Mouse (Mus musculus): ENCODE results near the gene Zbtb38. TPM values are rescaled to one million over a fixed set of nuclear protein-coding genes. Genes with fewer than 3 reads are reported as not detected.

Zbtb38 gene
- polyA plus RNA-seq, 1 experiment from 2014 or later: 24.7 TPM

DNA sequence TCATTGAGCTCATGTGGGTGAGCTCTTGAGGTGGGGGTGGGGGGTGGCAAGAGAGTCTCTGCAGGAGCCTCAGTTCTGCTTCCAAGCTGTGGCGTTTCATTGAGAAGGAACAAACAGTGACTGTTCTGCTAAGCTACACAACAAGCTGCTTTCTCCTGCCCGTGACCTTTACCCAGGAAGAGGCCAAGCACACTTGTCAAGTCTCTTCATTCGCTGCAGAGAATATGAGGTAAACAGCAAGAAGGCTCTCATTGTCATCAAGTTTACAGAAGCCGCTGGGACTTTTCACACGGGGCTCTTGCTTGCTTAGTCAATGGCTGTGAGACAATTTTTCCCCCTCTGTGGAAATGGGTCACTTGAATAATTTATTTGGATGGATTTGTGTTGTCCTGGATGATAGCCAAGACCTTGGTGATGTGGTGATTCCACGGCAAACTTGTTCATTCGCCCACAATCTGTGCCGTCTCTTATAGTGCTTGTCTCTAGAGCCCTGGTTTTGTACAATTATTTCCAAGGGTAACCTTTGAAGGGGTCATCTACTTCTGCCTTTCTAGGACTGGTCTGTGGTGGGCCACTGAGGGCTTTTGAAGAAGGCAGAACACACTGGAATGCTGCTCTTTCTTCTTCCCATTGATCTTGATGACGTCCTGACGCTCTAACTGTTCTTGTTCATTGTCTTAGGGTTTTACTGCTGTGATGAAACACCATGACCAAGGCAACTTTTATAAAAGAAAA is 92.0 kb downstream of the Zbtb38 start:
- Histone ChIP-seq H3K4me2 (no peak overlapping the region), H3K4me1 (ENCODE audit: control insufficient read depth, insufficient read depth, low read length) (no peaks in the 10 kb centered on the region), H3K9me3 (replicated peaks; ENCODE audit: control insufficient read depth, low read length) (no peaks in the 10 kb centered on the region), H3K27me3 (ENCODE audit: control insufficient read depth, insufficient read depth, low read length) (no peaks in the 10 kb centered on the region), H3K4me3 (ENCODE audit: low read depth, low read length) (no peak overlapping the region), H3K36me3 (ENCODE audit: control insufficient read depth, insufficient read depth, low read length) (no peaks in the 10 kb centered on the region), H3K27ac (ENCODE audit: low read depth, low read length) (no peak overlapping the region), H3K9ac (ENCODE audit: low read depth, low read length) (no peak overlapping the region)
- WGBS (ENCODE audit: insufficient replicate concordance): 78% methylated on average over 10 of the region's 10 CpGs
- ATAC-seq (replicated peaks; ENCODE audit: insufficient number of reproducible peaks, low FRiP score, low TSS enrichment): no peak

DNA sequence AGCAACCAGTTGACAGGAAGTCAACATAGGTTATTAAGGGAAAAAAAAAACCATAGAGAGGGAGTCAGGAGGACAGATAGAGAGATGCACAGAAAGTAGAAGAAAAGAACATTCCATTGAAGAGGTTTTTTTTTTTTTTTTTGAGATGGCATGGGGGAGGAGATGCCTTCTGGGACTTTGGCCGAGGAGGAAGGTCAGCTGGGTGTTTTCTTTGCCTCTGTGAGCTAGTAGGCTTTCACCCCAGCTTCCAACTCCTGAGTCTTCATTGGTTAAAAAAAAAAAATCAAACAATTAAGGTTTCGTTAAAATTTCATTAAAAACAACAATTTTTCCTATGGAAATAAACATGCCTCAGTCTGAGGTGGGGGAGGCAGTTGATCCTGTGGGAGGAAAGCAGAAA is 92.8 kb downstream of the Zbtb38 start:
- ATAC-seq (replicated peaks; ENCODE audit: insufficient number of reproducible peaks, low FRiP score, low TSS enrichment): no peak
- H3K27me3 ChIP-seq (ENCODE audit: control insufficient read depth, insufficient read depth, low read length): no peaks in the 10 kb centered on the region
- WGBS (ENCODE audit: insufficient replicate concordance): 71% methylated on average over 2 of the region's 2 CpGs
- H3K27ac ChIP-seq (ENCODE audit: low read depth, low read length): no peak overlapping the region
- no peak overlapping the region for H3K4me3 ChIP-seq (ENCODE audit: low read depth, low read length)
- H3K9ac ChIP-seq (ENCODE audit: low read depth, low read length): no peak overlapping the region
- no peaks in the 10 kb centered on the region for H3K4me1 ChIP-seq (ENCODE audit: control insufficient read depth, insufficient read depth, low read length)
- H3K9me3 ChIP-seq (replicated peaks; ENCODE audit: control insufficient read depth, low read length): no peaks in the 10 kb centered on the region
- no peaks in the 10 kb centered on the region for H3K36me3 ChIP-seq (ENCODE audit: control insufficient read depth, insufficient read depth, low read length)
- H3K4me2 ChIP-seq: no peak overlapping the region

DNA sequence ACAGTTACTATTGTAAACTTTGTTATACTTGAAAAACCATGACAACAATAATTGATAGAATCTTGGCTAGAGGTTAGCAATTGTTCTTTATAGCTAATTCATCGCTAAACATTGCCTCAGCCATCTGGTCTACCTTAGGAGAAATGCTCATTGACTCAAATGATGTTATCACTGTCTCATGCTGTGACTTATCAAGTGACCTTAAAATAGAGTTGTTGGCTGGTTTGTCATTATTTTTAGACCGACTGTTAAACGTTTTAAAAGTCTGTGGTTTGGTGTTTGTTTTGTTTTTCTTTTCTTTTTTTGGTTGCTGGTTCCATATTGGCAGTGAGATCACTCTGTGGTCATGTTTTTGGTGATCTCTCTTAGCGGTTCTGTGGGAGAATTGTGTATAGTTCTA is 99.1 kb downstream of the Zbtb38 start:
- 36% methylated on average over 4 of the region's 4 CpGs for WGBS (ENCODE audit: insufficient replicate concordance)
- no peaks in the 10 kb centered on the region for H3K9me3 ChIP-seq (replicated peaks; ENCODE audit: control insufficient read depth, low read length)
- H3K36me3 ChIP-seq (ENCODE audit: control insufficient read depth, insufficient read depth, low read length): no peaks in the 10 kb centered on the region
- no peak overlapping the region for H3K4me2 ChIP-seq
- H3K27ac ChIP-seq (ENCODE audit: low read depth, low read length): no peak overlapping the region
- no peak overlapping the region for H3K4me3 ChIP-seq (ENCODE audit: low read depth, low read length)
- H3K4me1 ChIP-seq (ENCODE audit: control insufficient read depth, insufficient read depth, low read length): no peaks in the 10 kb centered on the region
- no peak overlapping the region for H3K9ac ChIP-seq (ENCODE audit: low read depth, low read length)
- ATAC-seq (replicated peaks; ENCODE audit: insufficient number of reproducible peaks, low FRiP score, low TSS enrichment): no peak
- no peaks in the 10 kb centered on the region for H3K27me3 ChIP-seq (ENCODE audit: control insufficient read depth, insufficient read depth, low read length)

DNA sequence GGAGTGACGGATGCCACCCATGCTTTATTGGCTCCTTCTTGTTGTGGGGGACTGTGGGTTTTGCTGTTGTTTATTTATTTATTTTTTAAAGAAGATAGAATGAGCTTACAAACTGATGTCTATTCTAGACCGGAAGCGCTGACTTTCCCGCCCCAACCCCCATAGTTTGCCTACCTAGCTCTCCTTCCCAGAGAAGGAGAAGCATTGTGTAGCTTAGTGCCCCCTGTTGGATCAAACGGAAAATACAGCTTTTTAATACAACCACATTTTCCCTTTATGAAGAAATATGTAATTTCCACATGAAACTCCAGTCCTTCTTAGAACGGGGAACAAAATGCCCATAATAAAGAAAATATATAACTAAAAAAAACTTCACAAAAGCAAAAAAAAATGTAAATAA is 99.9 kb downstream of the Zbtb38 start:
- no peak overlapping the region for H3K27ac ChIP-seq (ENCODE audit: low read depth, low read length)
- no peaks in the 10 kb centered on the region for H3K36me3 ChIP-seq (ENCODE audit: control insufficient read depth, insufficient read depth, low read length)
- no peaks in the 10 kb centered on the region for H3K4me1 ChIP-seq (ENCODE audit: control insufficient read depth, insufficient read depth, low read length)
- WGBS (ENCODE audit: insufficient replicate concordance): 58% methylated on average over 6 of the region's 6 CpGs
- no peaks in the 10 kb centered on the region for H3K9me3 ChIP-seq (replicated peaks; ENCODE audit: control insufficient read depth, low read length)
- H3K27me3 ChIP-seq (ENCODE audit: control insufficient read depth, insufficient read depth, low read length): no peaks in the 10 kb centered on the region
- H3K4me2 ChIP-seq: no peak overlapping the region
- H3K4me3 ChIP-seq (ENCODE audit: low read depth, low read length): no peak overlapping the region
- no peak for ATAC-seq (replicated peaks; ENCODE audit: insufficient number of reproducible peaks, low FRiP score, low TSS enrichment)
- H3K9ac ChIP-seq (ENCODE audit: low read depth, low read length): no peak overlapping the region

DNA sequence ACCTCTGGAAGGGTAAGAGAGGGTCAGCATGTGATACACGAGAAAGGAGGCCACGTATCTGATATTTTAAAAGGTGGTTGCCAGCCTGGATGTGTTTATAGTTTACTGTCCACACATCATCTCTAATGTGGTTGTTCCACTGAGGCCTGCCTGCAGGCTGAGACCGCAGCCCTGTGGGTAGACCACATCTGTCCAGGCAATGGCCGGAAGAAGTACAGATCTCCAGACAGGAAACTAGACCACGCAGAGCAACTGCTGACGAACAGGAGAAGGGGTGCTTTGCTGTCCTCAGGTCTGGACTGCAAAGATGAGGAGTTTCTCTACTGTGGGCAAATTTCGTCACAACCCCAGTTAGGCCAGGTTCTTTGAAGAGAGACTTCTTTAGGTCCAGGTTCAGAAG is 101.8 kb downstream of the Zbtb38 start:
- no peaks in the 10 kb centered on the region for H3K27me3 ChIP-seq (ENCODE audit: control insufficient read depth, insufficient read depth, low read length)
- H3K4me2 ChIP-seq: no peak overlapping the region
- H3K4me3 ChIP-seq (ENCODE audit: low read depth, low read length): no peak overlapping the region
- no peaks in the 10 kb centered on the region for H3K4me1 ChIP-seq (ENCODE audit: control insufficient read depth, insufficient read depth, low read length)
- 75% methylated on average over 7 of the region's 7 CpGs for WGBS (ENCODE audit: insufficient replicate concordance)
- no peak overlapping the region for H3K9ac ChIP-seq (ENCODE audit: low read depth, low read length)
- no peaks in the 10 kb centered on the region for H3K36me3 ChIP-seq (ENCODE audit: control insufficient read depth, insufficient read depth, low read length)
- no peak overlapping the region for H3K27ac ChIP-seq (ENCODE audit: low read depth, low read length)
- ATAC-seq (replicated peaks; ENCODE audit: insufficient number of reproducible peaks, low FRiP score, low TSS enrichment): no peak
- no peaks in the 10 kb centered on the region for H3K9me3 ChIP-seq (replicated peaks; ENCODE audit: control insufficient read depth, low read length)

DNA sequence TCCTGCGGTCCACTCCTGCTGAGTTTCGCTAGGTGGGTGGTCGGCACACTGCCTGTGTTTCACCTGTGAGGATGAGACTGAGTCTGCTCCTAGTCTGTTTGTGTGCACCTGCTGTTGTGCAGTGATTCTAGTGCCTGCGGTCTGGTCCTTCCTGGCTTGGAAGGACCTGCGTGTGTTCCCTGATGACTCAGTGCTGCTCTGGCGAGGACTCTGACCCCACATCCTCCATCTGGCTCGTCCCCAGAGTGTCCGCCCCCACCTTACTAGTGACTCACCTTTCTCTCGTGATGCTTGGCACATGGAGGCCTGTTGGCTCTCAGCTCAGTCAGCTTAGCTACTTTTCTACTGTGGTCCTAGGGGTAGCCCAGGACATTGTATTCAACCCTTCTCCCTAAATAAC is 102.7 kb downstream of the Zbtb38 start:
- no peak for ATAC-seq (replicated peaks; ENCODE audit: insufficient number of reproducible peaks, low FRiP score, low TSS enrichment)
- Histone ChIP-seq H3K4me1 (ENCODE audit: control insufficient read depth, insufficient read depth, low read length) (no peaks in the 10 kb centered on the region), H3K27me3 (ENCODE audit: control insufficient read depth, insufficient read depth, low read length) (no peaks in the 10 kb centered on the region), H3K9ac (ENCODE audit: low read depth, low read length) (no peak overlapping the region), H3K27ac (ENCODE audit: low read depth, low read length) (no peak overlapping the region), H3K36me3 (ENCODE audit: control insufficient read depth, insufficient read depth, low read length) (no peaks in the 10 kb centered on the region), H3K9me3 (replicated peaks; ENCODE audit: control insufficient read depth, low read length) (no peaks in the 10 kb centered on the region), H3K4me2 (no peak overlapping the region), H3K4me3 (ENCODE audit: low read depth, low read length) (no peak overlapping the region)
- 53% methylated on average over 9 of the region's 9 CpGs for WGBS (ENCODE audit: insufficient replicate concordance)

DNA sequence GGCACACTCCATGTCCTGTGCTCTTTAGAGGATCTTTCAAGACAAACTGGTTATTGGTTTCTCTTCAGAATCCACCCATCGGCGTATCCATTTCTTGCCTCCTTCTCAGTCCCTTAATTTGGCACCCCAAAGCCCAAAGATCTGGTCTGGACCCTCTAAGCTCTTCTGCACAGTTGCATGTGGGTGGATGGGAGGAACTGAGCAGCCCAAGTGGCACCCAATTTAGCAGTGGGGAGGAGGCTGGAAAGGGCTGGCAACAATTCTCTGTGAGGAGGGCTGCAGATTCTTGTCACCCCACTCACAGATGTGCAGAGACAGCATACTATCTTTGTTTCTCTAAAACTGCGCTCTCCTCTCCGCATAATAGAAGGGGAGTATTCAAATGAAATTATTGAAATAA is 103.3 kb downstream of the Zbtb38 start:
- H3K36me3 ChIP-seq (ENCODE audit: control insufficient read depth, insufficient read depth, low read length): no peaks in the 10 kb centered on the region
- no peaks in the 10 kb centered on the region for H3K9me3 ChIP-seq (replicated peaks; ENCODE audit: control insufficient read depth, low read length)
- no peak overlapping the region for H3K4me3 ChIP-seq (ENCODE audit: low read depth, low read length)
- ATAC-seq (replicated peaks; ENCODE audit: insufficient number of reproducible peaks, low FRiP score, low TSS enrichment): no peak
- no peak overlapping the region for H3K9ac ChIP-seq (ENCODE audit: low read depth, low read length)
- H3K27ac ChIP-seq (ENCODE audit: low read depth, low read length): no peak overlapping the region
- H3K4me1 ChIP-seq (ENCODE audit: control insufficient read depth, insufficient read depth, low read length): no peaks in the 10 kb centered on the region
- H3K4me2 ChIP-seq: no peak overlapping the region
- no peaks in the 10 kb centered on the region for H3K27me3 ChIP-seq (ENCODE audit: control insufficient read depth, insufficient read depth, low read length)
- 83% methylated on average over 4 of the region's 4 CpGs for WGBS (ENCODE audit: insufficient replicate concordance)

DNA sequence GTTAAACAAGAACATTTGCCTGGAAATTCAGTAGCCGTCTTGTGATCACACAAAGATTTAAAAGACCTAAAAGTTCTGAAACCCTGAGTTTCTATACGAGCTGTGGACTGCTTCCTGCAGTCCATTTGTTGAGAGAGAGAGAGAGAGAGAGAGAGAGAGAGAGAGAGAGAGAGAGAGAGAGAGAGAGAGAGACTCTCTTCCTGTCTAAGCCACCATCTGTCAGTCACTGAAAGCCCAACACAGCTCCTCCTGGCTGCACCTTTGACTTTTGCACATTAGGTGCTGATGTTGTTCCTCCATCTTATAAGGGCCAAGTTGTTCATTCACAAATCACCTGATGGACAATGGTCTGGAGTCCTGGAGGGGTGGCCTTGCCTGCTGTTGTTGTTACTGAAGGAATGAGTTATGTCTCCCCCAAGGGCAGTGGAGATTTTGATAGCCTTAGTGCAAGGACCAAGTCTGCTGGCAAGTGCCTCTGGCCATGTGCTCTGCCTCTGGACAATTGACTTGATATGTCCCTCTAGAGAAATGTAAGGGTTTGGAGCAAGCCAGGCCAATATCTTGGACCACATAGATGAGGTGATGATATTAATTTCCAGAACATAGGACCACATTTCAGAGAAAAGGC is 105.8 kb downstream of the Zbtb38 start:
- H3K4me2 ChIP-seq: no peak overlapping the region
- 55% methylated on average over 2 of the region's 2 CpGs for WGBS (ENCODE audit: insufficient replicate concordance)
- H3K9ac ChIP-seq (ENCODE audit: low read depth, low read length): no peak overlapping the region
- no peak overlapping the region for H3K4me3 ChIP-seq (ENCODE audit: low read depth, low read length)
- H3K4me1 ChIP-seq (ENCODE audit: control insufficient read depth, insufficient read depth, low read length): no peaks in the 10 kb centered on the region
- no peaks in the 10 kb centered on the region for H3K36me3 ChIP-seq (ENCODE audit: control insufficient read depth, insufficient read depth, low read length)
- no peak overlapping the region for H3K27ac ChIP-seq (ENCODE audit: low read depth, low read length)
- ATAC-seq (replicated peaks; ENCODE audit: insufficient number of reproducible peaks, low FRiP score, low TSS enrichment): no peak
- no peaks in the 10 kb centered on the region for H3K27me3 ChIP-seq (ENCODE audit: control insufficient read depth, insufficient read depth, low read length)
- H3K9me3 ChIP-seq (replicated peaks; ENCODE audit: control insufficient read depth, low read length): no peaks in the 10 kb centered on the region

DNA sequence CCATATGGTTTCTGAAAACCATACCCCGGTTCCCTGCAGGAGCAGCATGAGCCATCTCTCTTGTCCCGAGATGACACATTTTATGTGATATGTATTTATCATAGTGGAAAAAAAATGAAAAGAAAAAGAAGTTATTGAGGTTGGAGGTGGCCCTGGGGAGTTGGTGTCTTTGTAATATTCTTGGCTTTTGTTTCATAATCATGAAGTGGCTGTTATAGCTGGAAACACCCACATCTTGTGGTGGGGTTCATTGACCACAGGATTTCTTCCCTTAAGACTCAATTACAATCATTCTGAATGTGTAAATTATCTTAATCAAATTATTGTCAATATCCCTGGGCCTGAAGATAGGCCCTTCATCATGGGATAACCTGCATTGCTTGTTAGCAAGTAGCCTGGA is 107.8 kb downstream of the Zbtb38 start:
- H3K27ac ChIP-seq (ENCODE audit: low read depth, low read length): no peak overlapping the region
- WGBS (ENCODE audit: insufficient replicate concordance): 78% methylated on average over 2 of the region's 2 CpGs
- no peaks in the 10 kb centered on the region for H3K36me3 ChIP-seq (ENCODE audit: control insufficient read depth, insufficient read depth, low read length)
- H3K9me3 ChIP-seq (replicated peaks; ENCODE audit: control insufficient read depth, low read length): no peaks in the 10 kb centered on the region
- no peak for ATAC-seq (replicated peaks; ENCODE audit: insufficient number of reproducible peaks, low FRiP score, low TSS enrichment)
- H3K4me1 ChIP-seq (ENCODE audit: control insufficient read depth, insufficient read depth, low read length): no peaks in the 10 kb centered on the region
- no peaks in the 10 kb centered on the region for H3K27me3 ChIP-seq (ENCODE audit: control insufficient read depth, insufficient read depth, low read length)
- no peak overlapping the region for H3K9ac ChIP-seq (ENCODE audit: low read depth, low read length)
- H3K4me3 ChIP-seq (ENCODE audit: low read depth, low read length): no peak overlapping the region
- H3K4me2 ChIP-seq: no peak overlapping the region

All from heart, embryonic 11.5 days (tissue).